Mouse (Mus musculus) layer of hippocampus, adult 9-10 months (tissue): ENCODE measurements at regions not wholly inside any gene's neighbourhood (a gene's known extent, or its start where the extent isn't known, plus 50 kb on each side); places are given as distances from the start of the nearest gene placed in this dataset.

ENCODE experiments used
- DNase-seq: peaks from one replicate; pipeline ENCODE4 v3.0.0; 2022; ENCODE audit warnings: low spot score

DNA sequence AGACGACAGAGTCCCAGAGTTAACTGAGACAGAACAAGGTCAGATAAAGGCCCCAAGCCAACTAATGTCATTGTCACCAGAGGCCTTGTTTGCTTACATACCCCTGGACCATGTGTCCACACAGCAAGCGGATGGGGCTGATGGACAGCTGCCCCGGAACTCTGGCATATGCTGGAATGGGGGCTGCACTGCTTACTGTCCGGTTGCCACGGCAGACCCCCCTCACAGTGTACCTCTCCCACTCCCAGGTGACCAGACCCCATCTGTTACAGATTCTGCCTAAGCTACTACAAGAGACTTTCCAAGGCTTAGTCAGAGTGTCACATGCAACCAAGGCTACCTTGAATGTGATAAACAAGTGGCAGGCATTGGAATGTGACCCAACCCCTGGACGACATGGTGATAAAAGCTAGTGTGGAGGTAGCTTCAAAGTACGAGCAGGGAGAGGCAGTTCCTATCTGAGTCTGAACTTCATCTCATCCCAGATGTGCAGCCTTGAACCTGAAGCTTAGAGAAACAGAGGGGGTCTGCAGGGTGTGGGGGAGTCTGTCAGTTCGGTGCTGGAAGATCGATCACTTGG, 117.0 kb upstream of the Zmiz1 start:
- DNase-seq: no peak

DNA sequence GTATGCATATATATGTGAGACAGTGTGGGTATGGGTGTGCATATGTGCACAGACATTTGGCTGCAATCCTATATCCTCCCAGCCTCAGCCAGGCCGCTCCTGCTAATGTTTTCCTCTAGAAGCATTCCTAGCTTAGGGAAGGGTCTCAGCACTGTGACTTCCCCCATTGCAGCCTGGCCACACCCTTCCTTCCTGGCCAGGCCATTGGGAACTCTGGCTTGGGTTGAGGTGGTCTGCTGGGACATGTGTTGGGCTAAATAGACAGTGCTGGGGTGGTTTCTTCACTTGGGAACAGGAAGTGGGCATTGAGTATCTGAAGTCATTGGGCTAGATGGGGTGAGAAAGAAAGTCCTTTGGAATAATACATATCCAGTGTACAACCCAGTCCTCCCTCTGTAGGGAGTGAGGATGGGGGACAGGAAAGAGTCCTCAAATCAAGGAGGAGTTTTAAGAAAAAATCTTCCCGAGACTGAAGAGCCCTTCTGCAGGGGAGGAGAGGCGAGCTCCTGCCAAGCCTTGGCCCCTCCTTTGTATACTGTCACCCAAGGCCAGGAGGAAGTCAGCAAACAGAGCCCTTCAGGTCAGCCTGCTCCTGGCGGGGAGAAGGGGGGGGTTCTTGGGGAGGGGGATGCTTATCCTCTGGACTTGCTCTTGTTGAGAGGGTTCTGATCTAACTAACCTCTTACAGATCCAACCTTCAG, 116.0 kb upstream of the Zmiz1 start:
- no peak for DNase-seq

DNA sequence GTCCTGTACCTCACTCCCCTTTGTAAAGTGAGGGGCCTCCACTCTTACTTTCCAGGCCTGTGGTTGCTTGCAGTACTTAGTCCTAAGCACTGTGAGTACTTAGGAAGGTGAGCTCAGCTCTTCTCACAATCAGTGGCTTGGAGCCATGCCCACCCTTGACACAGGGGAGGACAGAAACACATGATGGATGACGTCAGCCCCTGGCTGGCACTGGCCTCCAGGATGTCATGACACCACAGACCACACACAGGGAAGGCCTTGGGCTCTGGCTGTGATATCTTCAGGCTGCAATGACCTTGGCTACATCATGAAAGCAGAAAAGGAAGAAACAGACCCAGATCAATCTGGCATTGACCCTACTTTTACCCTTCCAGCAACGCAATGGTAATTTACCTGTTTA, 113.0 kb upstream of the Zmiz1 start:
- no peak for DNase-seq

DNA sequence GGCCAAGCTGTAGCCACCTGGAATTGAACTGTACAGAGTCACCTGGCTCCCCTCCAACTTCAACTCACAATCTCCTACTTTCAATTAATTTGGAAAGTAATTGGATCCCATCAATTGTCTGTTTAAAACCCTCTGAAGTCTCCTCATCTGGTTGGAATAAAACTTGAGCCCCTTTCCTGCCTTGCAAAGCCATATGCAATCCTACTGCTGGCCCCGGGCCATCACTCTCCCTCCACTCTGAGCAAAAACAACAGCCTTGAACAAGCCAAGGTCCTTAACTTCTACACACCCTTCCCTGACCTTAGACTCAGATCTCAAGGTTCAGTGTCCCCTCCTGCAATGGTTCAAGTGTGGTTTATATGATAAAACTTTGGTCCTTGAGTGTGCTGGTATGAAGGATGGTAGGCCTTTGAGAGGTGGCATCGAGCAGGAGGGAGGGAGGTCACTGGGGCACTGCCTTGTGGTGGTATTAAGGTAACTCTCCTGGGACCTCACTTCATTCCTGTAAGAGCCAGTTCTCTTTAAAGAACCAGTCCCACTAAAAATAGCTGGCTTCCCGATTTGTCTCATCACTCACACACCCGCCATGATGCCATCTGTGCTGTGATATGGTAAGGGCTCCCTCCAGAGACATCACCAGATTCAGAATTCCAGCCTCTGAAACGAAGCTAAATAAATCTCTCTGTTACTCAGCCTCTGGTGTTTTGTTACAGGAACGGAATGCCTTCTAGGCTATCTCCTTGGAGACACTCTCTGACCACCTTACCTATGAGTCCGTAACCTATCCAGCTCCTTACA, 112.0 kb upstream of the Zmiz1 start:
- peak; percentile 25 for DNase-seq

DNA sequence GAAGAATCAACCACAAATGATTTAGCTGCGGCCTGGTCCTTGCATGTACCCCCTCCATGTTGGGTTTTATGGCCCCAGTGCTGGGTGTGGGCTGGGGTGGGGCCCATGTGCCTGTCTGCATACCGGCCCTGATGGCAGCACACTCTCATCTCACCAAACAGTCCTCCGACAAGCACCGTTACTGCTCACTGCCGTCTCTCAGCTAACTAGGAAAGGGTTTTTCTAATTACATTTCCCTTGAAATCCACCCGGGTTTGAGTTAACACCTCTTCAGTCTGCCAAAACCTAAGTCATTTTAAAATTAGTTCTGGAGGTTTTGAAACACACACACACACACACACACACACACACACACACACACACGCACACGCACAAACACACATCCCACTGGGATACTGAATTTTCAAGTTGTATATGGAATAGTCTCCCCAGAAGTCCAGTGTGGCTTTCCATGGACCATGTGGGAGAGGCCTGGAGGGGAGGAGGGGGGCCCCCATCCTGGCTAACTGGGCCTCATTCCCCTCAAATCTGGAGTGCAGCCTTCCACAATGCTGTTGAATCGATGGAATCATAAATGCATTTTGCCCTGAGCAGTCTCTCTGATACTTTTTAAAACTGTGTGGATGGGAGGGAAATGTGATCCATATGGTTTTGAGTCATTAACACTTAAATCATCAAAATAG, 108.6 kb upstream of the Zmiz1 start:
- no peak for DNase-seq

DNA sequence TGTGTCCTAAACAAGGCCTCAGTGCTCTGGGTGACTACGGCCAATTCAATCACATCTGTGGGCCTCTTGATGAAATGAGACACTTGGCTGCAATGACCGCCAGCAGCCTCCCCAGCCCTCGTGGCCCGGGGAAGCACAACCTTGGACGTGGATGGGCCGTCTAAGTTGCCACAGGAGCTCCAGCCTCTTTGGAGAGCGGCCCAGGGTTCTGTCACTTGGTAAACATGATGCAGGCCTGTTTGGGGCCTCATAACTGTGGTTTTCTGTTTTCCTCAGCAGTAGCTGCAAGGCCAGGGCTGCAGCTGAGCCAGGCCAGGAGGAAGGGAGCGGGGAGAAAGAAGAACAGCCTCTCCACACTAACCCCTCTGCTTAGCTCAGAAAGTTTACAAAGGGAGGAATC, 105.2 kb upstream of the Zmiz1 start:
- no peak for DNase-seq

DNA sequence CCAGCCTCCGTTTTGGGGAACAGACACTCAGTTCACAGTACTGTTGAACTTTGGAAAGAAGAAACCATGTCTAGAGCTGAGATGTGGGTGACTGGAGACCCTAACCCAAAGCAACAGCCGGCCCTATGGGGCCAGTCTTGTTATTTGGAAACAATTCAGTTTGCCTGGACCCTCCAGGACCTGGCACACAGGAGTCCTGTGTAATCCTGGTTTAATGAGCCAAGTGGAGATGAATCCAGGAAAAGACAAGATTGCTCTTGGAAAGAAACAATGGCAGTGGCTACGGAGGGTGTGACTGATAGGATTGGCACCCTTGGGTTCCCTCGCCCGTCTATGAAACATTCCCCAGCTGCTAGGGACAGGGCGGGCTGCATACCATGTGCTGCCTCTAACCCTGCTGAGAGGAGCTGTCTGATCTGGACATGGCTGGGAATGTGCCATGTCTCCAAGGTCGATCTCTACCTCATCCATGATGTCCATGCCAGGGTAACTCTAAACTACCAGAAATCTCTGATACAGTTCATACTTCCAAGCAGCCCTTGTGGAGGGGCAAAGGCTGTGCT, 104.6 kb upstream of the Zmiz1 start:
- DNase-seq: no peak

DNA sequence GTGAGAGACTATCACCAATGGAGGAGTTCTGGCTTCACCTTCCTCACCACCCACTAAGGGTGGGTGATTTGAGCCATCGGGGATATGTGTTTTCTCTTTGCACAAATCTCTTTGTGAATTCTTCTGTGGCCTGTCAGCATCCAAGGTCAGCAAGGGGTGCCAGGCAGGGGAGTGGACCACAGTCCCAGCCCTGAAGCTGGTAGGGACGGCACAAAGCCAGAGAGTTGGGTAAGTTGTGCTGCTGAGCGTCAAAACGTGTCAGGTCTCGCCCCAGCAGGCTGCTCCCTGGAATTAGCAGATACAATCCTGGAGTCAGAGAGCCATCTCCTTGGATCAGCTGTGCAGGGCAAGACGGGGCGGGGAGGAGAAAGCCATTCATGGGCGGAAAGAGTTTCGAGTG, 101.2 kb upstream of the Zmiz1 start:
- DNase-seq: no peak

DNA sequence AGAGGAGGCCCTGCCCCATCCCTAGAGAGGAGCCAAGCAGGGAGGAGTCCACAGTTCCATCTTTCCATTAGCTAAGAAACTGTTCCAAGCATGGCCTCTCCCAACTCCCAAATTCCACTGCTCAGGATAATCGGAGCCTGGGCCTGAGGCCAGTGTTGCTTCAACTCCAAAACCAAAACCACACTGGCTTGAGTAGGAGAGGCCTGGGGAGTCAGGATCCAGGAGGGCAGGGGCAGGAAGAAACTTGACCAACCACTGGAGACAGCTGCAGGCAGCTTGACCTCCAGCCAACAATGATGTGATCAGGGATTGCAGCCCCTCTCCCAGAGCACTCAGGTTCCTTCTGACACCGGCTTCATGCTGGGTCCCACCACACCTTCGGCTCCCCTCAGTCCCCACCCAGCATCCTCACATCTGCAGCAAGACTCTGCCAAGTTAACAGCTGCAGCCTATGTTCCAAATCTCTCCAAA, 99.1 kb upstream of the Zmiz1 start:
- DNase-seq: no peak

DNA sequence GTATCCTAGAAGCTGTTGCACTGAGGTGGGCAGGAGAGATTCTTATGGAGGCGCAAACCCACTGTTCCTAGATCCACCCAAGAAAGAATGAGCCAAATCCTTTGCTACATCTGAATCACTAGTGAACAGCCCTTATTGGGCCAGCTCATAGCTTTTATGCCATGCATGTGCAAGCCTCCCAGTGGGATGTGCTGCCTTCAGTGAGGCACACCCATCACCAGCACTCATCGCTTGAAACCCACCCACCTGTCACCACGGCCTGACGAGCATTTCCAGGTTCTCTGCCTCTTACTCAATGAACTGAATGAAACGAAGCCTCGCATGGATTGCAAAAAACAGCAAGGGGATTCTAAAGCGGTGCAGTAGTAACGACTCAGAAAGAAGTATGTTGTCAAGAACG, 98.3 kb upstream of the Zmiz1 start:
- no peak for DNase-seq

DNA sequence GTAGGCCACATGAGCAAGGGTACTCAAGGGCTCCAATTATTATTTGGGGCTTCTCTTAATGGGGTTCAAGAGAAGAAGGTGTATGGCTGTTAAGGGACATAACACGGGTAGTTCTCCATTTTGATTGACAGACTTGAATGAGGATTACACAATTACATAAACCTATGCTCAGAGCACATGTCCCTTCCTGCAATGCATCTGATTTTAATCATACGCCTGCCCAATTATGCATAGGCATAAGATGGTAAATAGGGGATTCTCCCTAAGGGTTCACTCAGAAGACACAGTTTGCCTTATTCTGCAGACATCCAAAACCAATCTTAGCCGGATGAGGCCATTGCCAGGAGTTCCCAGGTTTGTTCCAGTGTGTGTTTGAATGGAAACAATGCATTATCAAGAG, 97.9 kb upstream of the Zmiz1 start:
- no peak for DNase-seq

DNA sequence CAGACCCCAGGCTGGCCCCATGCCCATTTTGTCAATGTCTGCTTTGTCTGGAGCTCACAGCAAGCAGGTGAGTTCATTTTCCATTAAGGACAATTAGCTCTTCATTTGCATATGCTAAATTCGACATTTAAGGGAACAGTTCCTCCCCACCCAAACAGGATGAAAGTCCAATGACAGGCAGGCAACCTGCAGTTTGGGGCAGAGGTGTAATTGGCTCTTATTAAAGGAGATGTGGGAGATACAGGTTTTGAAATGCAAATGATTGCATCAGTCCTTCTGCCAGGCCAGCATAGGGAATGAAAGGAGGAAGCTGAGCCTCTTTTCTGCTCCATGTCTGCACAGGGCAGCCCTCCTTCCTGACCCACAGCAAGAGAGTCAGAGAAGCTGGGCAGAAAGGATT, 96.2 kb upstream of the Zmiz1 start:
- DNase-seq: no peak

DNA sequence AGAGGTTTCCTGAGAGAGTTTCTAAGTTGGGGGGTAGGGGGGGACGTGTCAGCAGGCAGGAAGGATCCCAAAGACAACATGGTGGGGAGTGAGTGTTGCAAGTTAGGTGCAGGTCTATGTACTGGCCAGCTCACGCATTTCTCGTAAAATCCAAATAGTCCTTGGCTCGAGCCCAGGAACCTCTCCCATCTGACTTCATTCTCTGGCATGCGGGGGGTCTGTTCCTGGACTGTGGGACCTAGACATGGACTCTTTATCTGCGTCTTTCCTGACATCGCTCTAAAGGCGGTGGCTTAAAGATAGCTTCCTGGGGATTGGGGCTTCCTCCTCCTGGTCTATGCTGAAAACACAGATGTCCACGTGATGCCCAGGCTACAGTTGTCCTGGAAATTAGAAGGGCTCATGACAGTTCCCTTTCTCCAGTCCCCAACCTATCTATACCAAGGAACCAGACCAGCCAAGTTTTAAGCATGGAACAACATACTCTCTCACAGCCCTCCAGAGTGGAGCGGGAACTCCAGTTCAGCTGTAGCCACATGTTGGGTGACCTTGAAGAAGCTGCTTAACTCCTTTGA, 93.7 kb upstream of the Zmiz1 start:
- no peak for DNase-seq

DNA sequence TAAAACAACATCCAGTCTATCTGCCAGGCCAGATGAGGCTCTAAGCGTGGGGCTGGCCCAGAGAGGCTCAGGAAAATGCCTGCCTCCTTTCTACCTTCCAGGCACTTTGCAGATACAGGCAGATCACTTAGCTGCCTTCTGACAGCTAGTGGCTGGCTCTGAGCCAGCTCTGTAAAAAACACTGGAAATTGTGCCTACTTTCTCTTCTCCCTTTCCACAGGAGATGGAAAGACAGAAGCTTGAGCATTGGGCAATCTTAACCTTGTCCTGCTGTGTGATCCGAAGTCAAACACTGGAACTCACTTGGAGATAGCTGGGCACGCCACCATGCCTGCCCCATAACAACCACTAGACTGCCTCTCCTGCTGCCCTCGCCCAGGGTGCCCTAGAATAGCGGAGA, 93.0 kb upstream of the Zmiz1 start:
- DNase-seq: no peak

DNA sequence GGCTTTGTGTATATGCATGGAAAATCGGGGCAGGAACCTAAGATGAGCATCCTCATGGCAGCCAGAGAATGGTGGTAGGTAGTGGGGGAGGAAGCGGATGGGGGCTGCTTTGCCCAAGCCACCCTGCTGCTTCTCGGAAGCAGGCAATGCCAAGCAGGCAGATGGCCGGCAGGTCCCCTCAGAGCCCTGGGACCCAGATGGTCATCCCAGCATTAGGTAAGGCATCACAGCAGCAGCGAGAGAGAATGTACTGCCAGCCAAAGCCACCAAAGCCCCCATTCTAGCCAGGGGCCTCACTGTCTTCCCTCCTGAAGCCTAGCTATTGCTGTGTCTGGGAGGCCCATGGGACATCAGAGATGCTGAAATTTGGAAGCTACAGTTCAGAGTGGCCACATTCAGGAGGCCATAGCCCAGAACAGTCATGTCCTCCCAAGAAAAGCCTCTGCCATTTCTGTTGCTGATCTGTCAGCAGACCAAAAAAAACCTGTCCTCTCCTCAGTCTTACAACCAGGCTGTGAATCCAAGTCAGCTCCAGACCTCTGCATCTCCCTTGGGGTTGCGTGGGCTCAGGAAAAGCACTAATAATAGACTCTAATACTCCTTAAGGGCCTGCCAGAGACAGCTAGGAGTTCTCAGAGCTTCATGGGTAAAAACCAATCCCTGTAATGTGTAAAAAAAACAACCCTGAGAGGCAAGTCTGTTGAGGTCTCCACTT, 88.5 kb upstream of the Zmiz1 start:
- no peak for DNase-seq

DNA sequence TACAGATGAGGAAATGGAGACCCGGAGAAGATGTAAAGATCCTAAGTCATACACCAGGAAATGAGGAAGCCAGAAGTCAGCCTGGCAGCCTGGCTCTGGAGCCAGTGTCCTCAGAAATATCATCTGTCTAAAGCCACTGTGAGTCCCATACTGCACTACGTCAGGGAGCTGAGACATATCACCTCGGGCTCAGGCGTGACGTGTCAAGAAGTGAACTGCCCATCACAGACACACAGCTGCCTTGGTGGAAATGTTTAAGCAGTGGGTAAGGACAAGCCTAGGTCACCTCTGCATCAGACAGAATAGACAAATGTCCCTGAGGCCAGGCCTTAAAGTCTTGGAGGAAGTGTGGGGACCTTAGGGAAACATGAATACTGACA, 88.0 kb upstream of the Zmiz1 start:
- no peak for DNase-seq

DNA sequence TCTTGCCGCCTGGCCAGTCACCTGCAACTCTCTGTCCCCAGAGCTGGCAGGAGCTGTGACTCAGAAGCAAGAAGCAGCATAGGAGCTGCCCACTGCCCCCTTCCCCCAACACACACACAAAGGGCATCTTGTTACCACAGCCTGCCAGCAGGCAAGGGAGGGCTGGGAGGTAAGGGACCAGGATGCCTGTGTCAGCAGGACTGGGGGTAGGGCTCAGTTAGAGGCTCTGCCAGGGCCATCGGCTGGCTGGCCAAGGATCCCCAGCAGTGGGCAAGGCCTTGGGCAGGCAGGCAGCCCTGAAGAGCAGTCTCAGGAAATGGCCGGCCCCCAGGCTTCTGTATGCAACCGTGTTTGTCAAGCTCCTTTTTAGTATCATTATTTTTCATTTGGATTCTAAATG, 87.3 kb upstream of the Zmiz1 start:
- DNase-seq: no peak

DNA sequence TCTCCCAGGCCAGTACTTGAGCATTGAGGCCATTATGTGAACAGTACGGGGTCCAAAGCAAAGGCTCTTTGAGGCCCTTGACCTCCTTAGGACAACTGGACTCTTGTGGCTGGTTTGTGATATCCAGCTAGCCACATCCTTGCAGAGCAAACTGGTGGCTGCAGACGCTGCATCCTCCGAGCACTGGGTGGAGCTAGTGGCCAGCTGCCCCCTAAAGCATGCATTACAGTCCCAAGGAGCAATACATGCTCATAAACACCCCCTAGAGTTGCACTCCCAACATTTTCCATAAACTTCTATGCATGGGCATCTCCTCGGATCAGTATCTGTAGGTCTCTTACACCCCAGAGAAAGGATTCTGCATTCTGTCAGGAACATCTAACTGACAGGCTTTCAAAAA, 86.4 kb upstream of the Zmiz1 start:
- no peak for DNase-seq

DNA sequence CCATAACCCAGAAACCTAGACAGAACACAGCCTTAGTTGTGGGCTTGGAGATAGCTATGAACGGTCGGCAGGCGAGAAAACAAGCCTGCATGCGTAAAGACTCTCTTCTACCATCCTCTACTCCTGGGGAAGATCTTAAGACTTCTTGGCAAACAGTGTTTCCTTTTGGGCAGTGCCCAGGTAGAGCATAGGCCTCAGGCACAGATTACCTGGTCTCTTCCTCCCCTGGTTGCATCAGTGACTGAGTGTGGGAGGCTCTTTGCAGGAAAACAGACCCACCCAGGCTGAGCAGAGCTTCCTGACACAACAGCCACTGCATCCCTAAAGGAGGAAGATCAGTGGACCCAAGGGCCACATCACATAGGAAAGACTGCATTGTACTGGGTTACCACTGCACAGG, 85.8 kb upstream of the Zmiz1 start:
- DNase-seq: no peak

DNA sequence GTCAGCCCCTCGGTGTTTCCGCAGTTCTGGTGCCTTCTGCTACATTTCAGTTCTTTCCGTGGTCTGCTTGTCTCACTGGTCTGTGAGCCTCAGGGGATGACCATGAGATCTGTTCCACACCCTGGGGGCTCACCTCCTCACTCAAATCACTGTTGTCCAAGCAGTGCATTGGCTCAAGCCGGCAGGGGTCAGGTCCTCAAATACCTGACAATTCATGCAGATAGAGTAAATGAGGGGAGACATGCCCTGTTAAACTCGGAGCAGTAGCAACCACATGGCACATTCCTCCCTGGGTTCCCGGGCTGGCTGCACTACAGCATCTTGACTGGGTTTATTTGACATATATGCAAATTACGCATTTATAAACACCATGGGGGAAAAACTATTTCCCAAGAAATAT, 84.0 kb upstream of the Zmiz1 start:
- no peak for DNase-seq

DNA sequence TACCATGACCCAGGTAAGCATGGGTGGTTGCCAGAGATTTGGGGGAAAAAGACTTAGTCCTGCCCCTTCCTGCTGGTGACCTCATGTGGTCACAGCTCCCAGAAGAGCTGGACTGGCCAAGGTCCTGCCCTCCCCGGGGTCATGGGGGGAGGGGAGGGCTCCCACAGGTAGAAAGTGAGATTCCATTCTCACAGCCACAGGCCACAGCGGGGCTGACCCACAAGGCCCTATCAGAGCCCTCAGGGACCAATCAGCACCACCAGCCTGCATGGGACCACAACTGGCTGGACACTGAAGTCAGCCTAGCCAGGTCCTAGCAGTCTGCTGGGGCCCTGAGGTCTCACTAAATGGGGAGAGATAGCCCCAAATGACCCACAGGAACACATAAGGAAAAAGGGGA, 81.9 kb upstream of the Zmiz1 start:
- DNase-seq: no peak

DNA sequence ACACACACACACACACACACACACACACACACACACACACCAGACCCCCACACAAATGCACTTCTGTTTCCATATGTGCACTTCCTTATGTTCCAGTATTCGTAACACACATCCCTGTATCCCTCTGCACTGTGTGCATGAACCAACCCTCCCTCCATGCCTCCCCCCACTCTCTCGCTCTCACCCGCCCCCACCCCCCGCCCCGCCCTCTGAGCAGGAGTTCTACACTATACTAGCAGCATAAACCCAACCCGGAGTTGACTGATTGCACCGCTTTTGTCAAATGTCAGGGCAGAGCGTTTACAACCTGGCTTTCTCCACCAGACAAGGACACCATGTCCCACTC, 81.5 kb upstream of the Zmiz1 start:
- DNase-seq: no peak
